Mouse (Mus musculus) CH12.LX (cell line): ENCODE results near the gene Etfa. TPM values are rescaled to one million over a fixed set of nuclear protein-coding genes. Genes with fewer than 3 reads are reported as not detected.

ENCODE experiments used
- DNase-seq: peaks from one replicate; pipeline ENCODE4 v3.0.0-alpha.2; 2013; ENCODE audit errors: extremely low read depth
- H3K27ac ChIP-seq: 2 replicates; pipeline ENCODE4 v1.5.1; 2012; ENCODE audit warnings: low read depth, mild to moderate bottlenecking, control low read depth, moderate library complexity; ENCODE audit not compliant: insufficient read depth
- H3K27me3 ChIP-seq: replicated peaks from 2 replicates; pipeline ENCODE3; 2012; ENCODE audit warnings: inconsistent platforms
- H3K36me3 ChIP-seq, 2 experiments: replicated peaks in 1 of 2; 2 replicates each; pipeline versions ENCODE3 to v1.6.1; 2012; ENCODE audit warnings: inconsistent platforms in 1 of 2, low read length in 1 of 2, mild to moderate bottlenecking in 1 of 2, mixed read lengths in 1 of 2, moderate library complexity in 1 of 2; ENCODE audit not compliant: control insufficient read depth in 1 of 2, insufficient read depth in 1 of 2
- H3K4me1 ChIP-seq, 2 experiments: 2 replicates each; pipeline ENCODE4 v1.6.1; 2012; ENCODE audit warnings: inconsistent platforms in 1 of 2, moderate library complexity in 1 of 2; ENCODE audit not compliant: insufficient read depth in 2 of 2, control insufficient read depth in 1 of 2
- H3K4me2 ChIP-seq: 2 replicates; pipeline ENCODE4 v1.6.1; 2012; ENCODE audit warnings: low read depth, mild to moderate bottlenecking, control low read depth; ENCODE audit not compliant: poor library complexity, insufficient read depth, severe bottlenecking
- H3K4me3 ChIP-seq, 3 experiments: fragments of 150-350 bp in 1 of 3; sonication (generic) in 1 of 3; replicated peaks in 1 of 3; 2 replicates each; pipeline versions ENCODE3 to v1.5.1; 2011 to 2012; ENCODE audit warnings: low read depth in 2 of 3, low read length in 2 of 3, mild to moderate bottlenecking in 2 of 3, moderate library complexity in 2 of 3, control low read depth in 1 of 3, improper control_type of control experiment in 1 of 3, inconsistent platforms in 1 of 3, mixed read lengths in 1 of 3; ENCODE audit not compliant: poor library complexity in 1 of 3
- H3K79me2 ChIP-seq: replicated peaks from 2 replicates; pipeline ENCODE4 v1.6.1; 2012; ENCODE audit warnings: mild to moderate bottlenecking, moderate library complexity; ENCODE audit not compliant: control insufficient read depth, poor library complexity, insufficient read depth, severe bottlenecking; ENCODE audit errors: extremely low read depth
- H3K9ac ChIP-seq: 2 replicates; pipeline ENCODE4 v1.6.1; 2012; ENCODE audit warnings: low read depth, mild to moderate bottlenecking, control low read depth, moderate library complexity; ENCODE audit not compliant: insufficient read depth
- H3K9me3 ChIP-seq: replicated peaks from 2 replicates; pipeline ENCODE3; 2012; ENCODE audit warnings: low read length, inconsistent platforms, mixed read lengths
- CHD1 ChIP-seq: IDR thresholded peaks from 2 replicates; pipeline ENCODE4 v1.6.1; 2012; ENCODE audit warnings: low read depth, low read length, improper control_type of control experiment, inconsistent platforms
- CHD2 ChIP-seq: IDR thresholded peaks from 2 replicates; pipeline ENCODE4 v1.6.1; 2011; ENCODE audit warnings: low read length, improper control_type of control experiment
- E2F4 ChIP-seq: IDR thresholded peaks from 2 replicates; pipeline ENCODE4 v1.6.1; 2011; ENCODE audit warnings: low read depth, low read length, improper control_type of control experiment; ENCODE audit not compliant: insufficient replicate concordance
- ELF1 ChIP-seq: IDR thresholded peaks from 2 replicates; pipeline ENCODE4 v1.6.1; 2014; ENCODE audit warnings: low read depth, mild to moderate bottlenecking, inconsistent platforms, low read length, improper control_type of control experiment
- EP300 ChIP-seq: IDR thresholded peaks from 2 replicates; pipeline ENCODE4 v1.6.1; 2011; ENCODE audit warnings: low read length, improper control_type of control experiment
- MAFK ChIP-seq: IDR thresholded peaks from 2 replicates; pipeline ENCODE4 v1.6.1; 2011; ENCODE audit warnings: low read length, improper control_type of control experiment; ENCODE audit not compliant: insufficient replicate concordance
- MAZ ChIP-seq: IDR thresholded peaks from 2 replicates; pipeline ENCODE4 v1.6.1; 2012; ENCODE audit warnings: low read depth, mild to moderate bottlenecking, inconsistent platforms, low read length, improper control_type of control experiment, moderate library complexity
- MEF2A ChIP-seq: IDR thresholded peaks from 2 replicates; pipeline ENCODE4 v1.6.1; 2014; ENCODE audit warnings: low read depth, mild to moderate bottlenecking, inconsistent platforms, low read length, improper control_type of control experiment, borderline replicate concordance
- MXI1 ChIP-seq: IDR thresholded peaks from 2 replicates; pipeline ENCODE4 v1.6.1; 2011; ENCODE audit warnings: mild to moderate bottlenecking, low read depth, low read length, improper control_type of control experiment
- RAD21 ChIP-seq: IDR thresholded peaks from 2 replicates; pipeline ENCODE4 v1.6.1; 2011; ENCODE audit warnings: low read depth, mild to moderate bottlenecking, low read length, improper control_type of control experiment, moderate library complexity
- TCF12 ChIP-seq: IDR thresholded peaks from 2 replicates; pipeline ENCODE4 v1.6.1; 2014; ENCODE audit warnings: low read depth, mild to moderate bottlenecking, inconsistent platforms, low read length, improper control_type of control experiment
- USF1 ChIP-seq: IDR thresholded peaks from 2 replicates; pipeline ENCODE4 v1.6.1; 2014; ENCODE audit warnings: low read depth, mild to moderate bottlenecking, inconsistent platforms, low read length, improper control_type of control experiment
- ZC3H11A ChIP-seq: IDR thresholded peaks from 2 replicates; pipeline ENCODE4 v1.6.1; 2012; ENCODE audit warnings: low read depth, mild to moderate bottlenecking, inconsistent platforms, low read length, improper control_type of control experiment
- ZNF384 ChIP-seq: IDR thresholded peaks from 2 replicates; pipeline ENCODE4 v1.6.1; 2012; ENCODE audit warnings: low read depth, low read length, improper control_type of control experiment, inconsistent platforms
- dilution Hi-C: fragments of 300-500 bp; cut with MboI; formaldehyde crosslinking; loops from 2 replicates; pipeline ENCODE4 v1.14.3; 2020; ENCODE audit warnings: low sequenced_read_pairs; ENCODE audit not compliant: extremely low pct_unique_long_range_greater_than_20kb, extremely low pct_ligation_motif_present
- in situ Hi-C: fragments of 300-500 bp; cut with MboI; formaldehyde crosslinking; loops from 3 replicates; pipeline ENCODE4 v1.14.3; 2019; ENCODE audit warnings: low sequenced_read_pairs, low pct_ligation_motif_present, low pct_unique_long_range_greater_than_20kb, mixed read lengths
- polyA plus RNA-seq: library from polyadenylated mRNA; unstranded; fragments of >175 nt; gene quantifications from 2 replicates; pipeline ENCODE4 v1.2.1, GENCODE M21; 2012; ENCODE audit warnings: low read depth; ENCODE audit not compliant: insufficient read length
- total RNA-seq, 2 experiments: library from RNA; depleted of rRNA; stranded (reverse); fragments of 300-350 nt in 1 of 2; fragments of >200 nt in 1 of 2; gene quantifications; 2 replicates each; pipeline ENCODE4 v1.2.3; 2012 to 2014

Etfa gene
- total and polyA plus RNA-seq, 3 experiments, result 42.7 to 121 (median 69.3) TPM

- no peaks in the 10 kb centered on the region for H3K27me3 ChIP-seq
- dilution Hi-C loops, result no loop called here
Measured at GRCm38 (mm10) chr9:55544861-55545555, 33.0 kb upstream of the Etfa start.

GRCm38 (mm10) chr9:55543703-55544401 is 31.8 kb upstream of the Etfa start:
- peaks cover 28% of the 10 kb centered on the region for H3K9me3 ChIP-seq
- H3K36me3 ChIP-seq, result peaks cover 0 to 29% of the 10 kb centered on the region in 2 experiments
- H3K27ac ChIP-seq, result no peak overlapping the region
- H3K4me1 ChIP-seq, result no peaks in the 10 kb centered on the region; a peak in 1 of 4 replicates
- no peak overlapping the region for H3K4me3 ChIP-seq
- in situ Hi-C loops (no loop called here), dilution Hi-C loops (no loop called here)
- no peaks in the 10 kb centered on the region for H3K79me2 ChIP-seq
- no peak for TF ChIP-seq ELF1
- TF ChIP-seq EP300, result no peak
- no peak for TF ChIP-seq MAZ
- TF ChIP-seq E2F4, result no peak
- no peak for TF ChIP-seq CHD2
- TF ChIP-seq MEF2A, result no peak
- TF ChIP-seq MXI1, result no peak
- no peak for TF ChIP-seq MAFK
- no peak for TF ChIP-seq ZC3H11A
- TF ChIP-seq CHD1, result no peak
- no peaks in the 10 kb centered on the region for H3K27me3 ChIP-seq
- H3K4me2 ChIP-seq, result no peak overlapping the region
- DNase-seq, result no peak
- no peak overlapping the region for H3K9ac ChIP-seq

More at GRCm38 (mm10) chr9:55544861-55545555, 33.0 kb upstream of the Etfa start:
- TF ChIP-seq ZNF384 (no peak), TCF12 (no peak), CHD2 (no peak), RAD21 (no peak), USF1 (no peak)
- Histone ChIP-seq H3K27ac (no peak overlapping the region), H3K4me3 (no peak overlapping the region), H3K4me1 (no peaks in the 10 kb centered on the region; a peak in 1 of 4 replicates), H3K79me2 (no peaks in the 10 kb centered on the region), H3K4me2 (no peak overlapping the region), H3K9me3 (peaks cover 28% of the 10 kb centered on the region), H3K36me3 (peaks cover 0 to 29% of the 10 kb centered on the region in 2 experiments), H3K9ac (no peak overlapping the region)
- no peak for DNase-seq
- in situ Hi-C loops, result no loop called here
